Mouse (Mus musculus) small intestine, adult 2 months (tissue): ENCODE measurements at regions not wholly inside any gene's neighbourhood (a gene's known extent, or its start where the extent isn't known, plus 50 kb on each side); places are given as distances from the start of the nearest gene placed in this dataset.

Source experiments
- CTCF ChIP-seq: fragments of 200-500 bp; IDR thresholded peaks from 2 replicates; pipeline ENCODE4 v1.5.1; 2012; ENCODE audit warnings: low read depth, mild to moderate bottlenecking, control low read depth, inconsistent platforms, low read length, moderate library complexity, mixed read lengths; ENCODE audit not compliant: insufficient replicate concordance, insufficient read length; ENCODE audit errors: extremely low read depth
- POLR2A ChIP-seq: fragments of 200-500 bp; IDR thresholded peaks from 2 replicates; pipeline ENCODE4 v1.6.1; 2012; ENCODE audit warnings: low read depth, mild to moderate bottlenecking, control low read depth, inconsistent platforms, low read length, moderate library complexity

- TF ChIP-seq CTCF (no peak), POLR2A (no peak)
These were observed 91.8 kb downstream of the Slc16a9 start for GRCm38 (mm10) chr10:70336741-70337140.
